Mouse (Mus musculus) embryonic facial prominence, embryonic 15.5 days (tissue): Measurements from ENCODE around the gene Ccdc141. TPM values are rescaled to one million over a fixed set of nuclear protein-coding genes. Genes with fewer than 3 reads are reported as not detected.
A peak's percentile ranks its signal among the peaks of the same experiment; 100 is the strongest.

Experiments used
- ATAC-seq: fragments of 200-750 bp; cut with Nextera tagmentation; 2 replicates; pipeline ENCODE4 v1.8.0; 2017; ENCODE audit warnings: low read depth, moderate TSS enrichment; ENCODE audit not compliant: insufficient number of reproducible peaks, low FRiP score, low TSS enrichment
- H3K27ac ChIP-seq: fragments of 300-500 bp; sonication (generic); replicated peaks from 2 replicates; pipeline ENCODE4 v1.5.1; 2015; ENCODE audit warnings: mild to moderate bottlenecking, inconsistent platforms
- H3K27me3 ChIP-seq: fragments of 300-500 bp; sonication (generic); 2 replicates; pipeline ENCODE4 v1.6.1; 2015; ENCODE audit warnings: inconsistent platforms
- H3K36me3 ChIP-seq: fragments of 300-500 bp; sonication (generic); 2 replicates; pipeline ENCODE4 v1.6.1; 2015; ENCODE audit warnings: mild to moderate bottlenecking, inconsistent platforms
- H3K4me1 ChIP-seq: fragments of 300-500 bp; sonication (generic); 2 replicates; pipeline ENCODE4 v1.6.1; 2015; ENCODE audit warnings: inconsistent platforms
- H3K4me2 ChIP-seq: fragments of 300-500 bp; sonication (generic); replicated peaks from 2 replicates; pipeline ENCODE4 v1.6.1; 2015; ENCODE audit warnings: mild to moderate bottlenecking, inconsistent platforms
- H3K4me3 ChIP-seq: fragments of 300-500 bp; sonication (generic); replicated peaks from 2 replicates; pipeline ENCODE4 v1.5.1; 2015; ENCODE audit warnings: mild to moderate bottlenecking, inconsistent platforms
- H3K9ac ChIP-seq: fragments of 300-500 bp; sonication (generic); 2 replicates; pipeline ENCODE4 v1.6.1; 2015; ENCODE audit warnings: inconsistent platforms
- H3K9me3 ChIP-seq: fragments of 300-500 bp; sonication (generic); replicated peaks from 2 replicates; pipeline ENCODE4 v1.6.1; 2016; ENCODE audit warnings: inconsistent platforms
- WGBS: fragments of 180-500 bp; shearing (Covaris S2); methylation state at CpG from one replicate; pipeline ENCODE4 v1.1.7; 2015; 5-methylcytosine and 5-hydroxymethylcytosine counted together
- polyA plus RNA-seq: library from polyadenylated mRNA; unstranded; fragments of >200 nt; fragmentation: Nextera tagmentation; extraction: Ambion mirVana; gene quantifications from 2 replicates; pipeline ENCODE4 v1.2.1, GENCODE M21; 2015

The Ccdc141 gene
- polyA plus RNA-seq, 1 experiment from 2014 or later, result 22.0 TPM

DNA sequence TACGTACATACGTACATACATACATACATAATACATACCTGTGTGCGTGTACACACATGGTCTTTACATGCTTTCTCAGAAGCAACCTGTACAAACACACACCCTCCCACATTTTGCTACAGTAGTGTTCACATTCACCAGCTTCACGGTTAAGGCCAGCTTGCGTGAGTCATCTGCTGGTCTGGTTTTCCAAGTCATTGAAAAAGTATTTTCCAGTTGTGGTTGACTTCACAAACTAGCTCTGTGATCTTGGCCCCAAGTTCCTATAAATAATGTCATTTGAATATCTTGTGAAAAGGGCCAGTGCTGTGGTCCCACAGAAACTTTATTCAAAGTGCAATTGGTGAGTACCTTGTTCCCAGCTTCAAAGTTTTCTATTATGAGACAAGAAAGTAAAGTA is 67.9 kb downstream of the Ccdc141 start:
- no peaks in the 10 kb centered on the region for H3K4me1 ChIP-seq
- no peak for ATAC-seq
- H3K27me3 ChIP-seq, result no peaks in the 10 kb centered on the region
- no peaks in the 10 kb centered on the region for H3K36me3 ChIP-seq
- no peak overlapping the region for H3K4me2 ChIP-seq
- H3K27ac ChIP-seq, result no peak overlapping the region
- H3K4me3 ChIP-seq, result no peak overlapping the region
- 81% methylated on average over 5 of the region's 5 CpGs for WGBS
- H3K9me3 ChIP-seq, result no peaks in the 10 kb centered on the region
- no peak overlapping the region for H3K9ac ChIP-seq

DNA sequence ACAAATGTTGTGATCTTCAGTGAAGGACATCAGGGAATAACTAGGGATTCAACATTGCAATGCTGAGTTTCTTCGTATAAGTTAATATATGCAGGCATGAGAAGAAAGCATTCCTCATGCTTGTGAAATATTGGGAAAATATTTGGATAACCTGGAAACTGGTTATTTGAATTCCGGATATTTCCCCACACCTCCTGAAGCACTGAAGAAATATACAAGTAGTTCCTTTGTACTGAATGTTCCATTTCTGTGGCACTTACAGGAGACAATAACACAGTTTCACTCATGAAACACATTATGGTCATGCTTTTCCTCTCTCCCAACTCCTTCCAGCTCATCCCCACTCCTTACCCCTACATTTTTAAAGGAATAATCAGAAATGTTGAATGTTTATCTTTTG is 70.6 kb downstream of the Ccdc141 start:
- ATAC-seq, result no peak
- Histone ChIP-seq H3K4me2 (no peak overlapping the region), H3K36me3 (no peaks in the 10 kb centered on the region), H3K9ac (no peak overlapping the region), H3K4me1 (no peaks in the 10 kb centered on the region), H3K9me3 (no peaks in the 10 kb centered on the region), H3K27ac (no peak overlapping the region), H3K4me3 (no peak overlapping the region), H3K27me3 (no peaks in the 10 kb centered on the region)
- WGBS, result 82% methylated on average over 2 of the region's 2 CpGs

DNA sequence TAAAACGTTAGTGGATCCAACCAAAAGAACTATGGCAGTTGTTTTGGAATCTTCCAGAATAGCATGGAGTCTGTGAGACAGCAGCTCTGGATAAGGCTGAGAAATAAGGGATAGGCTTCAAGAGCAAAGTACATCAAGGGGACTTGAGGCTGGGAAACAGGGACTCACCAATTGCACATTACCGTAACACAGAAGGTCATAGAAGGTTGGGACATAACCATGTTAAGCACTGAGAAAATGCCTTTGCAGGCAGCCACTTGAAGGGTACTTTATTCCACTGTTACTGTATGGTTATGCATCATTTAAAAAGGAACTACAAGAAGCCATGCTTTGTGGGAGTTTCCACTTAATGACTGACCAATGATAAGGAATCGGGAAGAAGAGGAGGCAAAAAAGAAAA is 71.7 kb downstream of the Ccdc141 start:
- no peak for ATAC-seq
- H3K27me3 ChIP-seq, result no peaks in the 10 kb centered on the region
- no peak overlapping the region for H3K4me3 ChIP-seq
- H3K27ac ChIP-seq, result no peak overlapping the region
- 84% methylated on average over 3 of the region's 3 CpGs for WGBS
- no peaks in the 10 kb centered on the region for H3K36me3 ChIP-seq
- no peaks in the 10 kb centered on the region for H3K4me1 ChIP-seq
- no peak overlapping the region for H3K4me2 ChIP-seq
- no peak overlapping the region for H3K9ac ChIP-seq
- H3K9me3 ChIP-seq, result no peaks in the 10 kb centered on the region

DNA sequence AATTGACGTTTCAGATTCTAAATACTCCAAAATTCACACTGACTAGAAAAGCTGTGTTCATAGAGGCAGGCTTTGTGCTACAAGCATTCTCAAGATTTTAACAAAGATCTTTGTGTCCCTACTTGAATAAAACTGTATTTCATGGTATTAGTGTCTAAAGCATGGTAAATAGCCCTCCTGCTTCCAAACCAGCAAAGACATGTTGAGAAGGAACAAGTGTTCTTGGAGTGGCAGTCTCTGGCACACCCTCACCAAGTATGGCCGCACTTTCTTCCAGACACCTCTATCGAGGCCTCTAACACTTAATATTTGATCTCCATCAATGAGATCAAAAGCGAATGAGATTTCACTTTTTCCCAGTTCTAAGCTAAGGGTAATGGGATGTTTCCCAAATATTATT is 78.7 kb downstream of the Ccdc141 start:
- 80% methylated on average over 4 of the region's 4 CpGs for WGBS
- Histone ChIP-seq H3K27me3 (no peaks in the 10 kb centered on the region), H3K4me1 (no peaks in the 10 kb centered on the region), H3K9ac (no peak overlapping the region), H3K36me3 (no peaks in the 10 kb centered on the region), H3K27ac (no peak overlapping the region), H3K9me3 (no peaks in the 10 kb centered on the region), H3K4me3 (no peak overlapping the region), H3K4me2 (no peak overlapping the region)
- ATAC-seq, result no peak

DNA sequence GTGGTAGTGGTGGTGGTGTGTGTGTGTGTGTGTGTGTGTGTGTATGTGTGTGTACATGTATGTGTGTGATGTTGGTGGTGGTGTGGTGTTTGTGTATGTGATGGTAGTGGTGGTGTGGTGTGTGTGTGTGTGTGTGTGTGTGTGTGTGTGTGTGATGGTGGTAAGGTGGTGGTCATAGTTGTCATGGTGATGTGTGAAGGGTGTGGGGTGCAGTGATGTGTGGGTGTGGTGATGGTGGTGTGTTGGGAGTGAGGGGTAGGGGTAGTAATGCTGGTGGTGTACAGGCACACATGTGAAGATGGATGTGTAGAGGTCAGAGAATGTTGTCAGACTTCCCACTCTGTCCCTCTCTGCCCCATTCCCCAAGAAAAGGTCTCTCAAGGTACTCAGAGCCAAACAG is 85.1 kb downstream of the Ccdc141 start:
- no peak overlapping the region for H3K27ac ChIP-seq
- no peak for ATAC-seq
- H3K4me2 ChIP-seq, result no peak overlapping the region
- H3K9ac ChIP-seq, result no peak overlapping the region
- no peaks in the 10 kb centered on the region for H3K36me3 ChIP-seq
- H3K27me3 ChIP-seq, result no peaks in the 10 kb centered on the region
- H3K4me3 ChIP-seq, result no peak overlapping the region
- no peaks in the 10 kb centered on the region for H3K4me1 ChIP-seq
- H3K9me3 ChIP-seq, result no peaks in the 10 kb centered on the region

DNA sequence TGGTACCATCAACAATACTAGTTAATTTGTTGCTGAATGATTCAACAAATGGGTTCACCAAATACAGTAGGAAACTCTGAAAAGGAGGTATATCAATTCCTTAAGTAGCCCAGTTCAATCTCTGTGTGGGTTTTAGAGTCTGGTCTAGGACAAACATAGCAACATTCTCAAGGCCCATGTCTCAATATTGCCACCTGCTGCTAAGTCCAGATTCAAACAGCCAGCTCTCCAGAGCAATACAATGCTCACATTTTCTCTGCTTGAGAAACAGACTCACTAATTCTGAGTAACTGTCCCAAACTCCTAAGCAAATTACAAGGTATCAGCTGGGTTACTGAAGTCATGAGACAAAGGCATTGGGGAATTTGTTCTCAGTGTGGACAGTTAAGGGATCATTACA is 85.8 kb downstream of the Ccdc141 start:
- Histone ChIP-seq H3K4me2 (no peak overlapping the region), H3K27me3 (no peaks in the 10 kb centered on the region), H3K9ac (no peak overlapping the region), H3K27ac (no peak overlapping the region), H3K9me3 (no peaks in the 10 kb centered on the region), H3K4me3 (no peak overlapping the region), H3K36me3 (no peaks in the 10 kb centered on the region), H3K4me1 (no peaks in the 10 kb centered on the region)
- no peak for ATAC-seq

DNA sequence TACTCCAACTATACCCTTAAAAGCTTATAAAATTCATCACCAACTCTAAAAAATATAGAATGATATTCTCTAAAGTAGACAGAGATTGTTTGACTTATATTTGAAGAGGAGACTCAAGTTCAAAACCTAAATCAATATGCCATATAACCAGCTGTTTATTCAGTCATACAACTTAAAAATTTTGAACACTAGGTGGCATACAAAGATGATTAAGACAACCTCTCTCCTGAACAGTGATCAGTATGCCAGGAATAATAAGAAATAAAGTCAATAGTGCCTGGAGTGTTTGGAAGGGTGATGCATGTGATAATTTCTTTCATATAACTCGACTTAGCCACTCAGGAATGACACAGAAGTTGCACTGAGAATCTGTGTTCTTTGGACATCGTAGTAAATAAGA is 89.3 kb downstream of the Ccdc141 start:
- Histone ChIP-seq H3K9me3 (no peaks in the 10 kb centered on the region), H3K4me1 (no peaks in the 10 kb centered on the region), H3K36me3 (no peaks in the 10 kb centered on the region), H3K4me3 (no peak overlapping the region), H3K27me3 (no peaks in the 10 kb centered on the region), H3K9ac (no peak overlapping the region), H3K4me2 (no peak overlapping the region), H3K27ac (no peak overlapping the region)
- 77% methylated on average over 2 of the region's 2 CpGs for WGBS
- ATAC-seq, result no peak

DNA sequence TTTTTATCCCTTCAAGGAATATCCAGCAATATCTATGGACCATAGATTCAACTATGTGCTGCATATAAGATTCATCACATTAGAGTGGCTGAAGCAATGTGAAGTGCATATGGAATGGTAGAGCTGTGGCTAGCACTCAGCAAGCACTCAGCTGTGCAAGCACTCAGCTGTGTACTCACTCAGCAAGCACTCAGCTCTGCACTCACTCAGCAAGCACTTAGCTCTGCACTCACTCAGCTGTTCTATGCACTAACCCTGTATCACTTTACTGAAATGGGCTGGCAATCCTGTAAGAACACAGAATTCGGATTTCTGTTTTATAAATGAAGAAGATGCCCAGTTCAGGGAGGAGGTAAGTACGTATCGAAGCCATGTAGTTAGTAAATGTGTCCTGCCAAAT is 89.8 kb downstream of the Ccdc141 start:
- 92% methylated on average over 3 of the region's 3 CpGs for WGBS
- Histone ChIP-seq H3K9me3 (no peaks in the 10 kb centered on the region), H3K27me3 (no peaks in the 10 kb centered on the region), H3K4me1 (no peaks in the 10 kb centered on the region), H3K4me3 (no peak overlapping the region), H3K27ac (no peak overlapping the region), H3K4me2 (no peak overlapping the region), H3K9ac (no peak overlapping the region), H3K36me3 (no peaks in the 10 kb centered on the region)
- ATAC-seq, result no peak

DNA sequence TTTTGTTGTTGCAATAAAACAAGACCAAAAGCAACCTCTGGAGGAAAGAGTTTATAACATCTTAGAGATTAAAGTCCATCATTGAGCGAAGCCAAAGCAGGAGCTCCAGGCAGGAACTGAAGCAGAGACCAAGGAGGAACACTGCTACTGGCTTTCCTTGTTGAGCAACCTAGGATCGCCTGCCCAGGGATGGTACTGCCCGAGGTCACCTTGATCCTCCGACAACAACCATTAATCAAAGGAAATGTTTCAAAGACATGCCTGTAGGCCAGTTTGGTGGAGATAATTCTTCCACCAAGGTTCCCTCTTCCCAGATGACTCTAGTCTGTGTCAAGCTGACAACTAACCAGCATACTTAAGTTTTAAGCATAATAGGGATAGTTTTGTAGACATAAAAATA is 91.7 kb downstream of the Ccdc141 start:
- H3K9ac ChIP-seq, result no peak overlapping the region
- H3K27ac ChIP-seq, result no peak overlapping the region
- H3K36me3 ChIP-seq, result no peaks in the 10 kb centered on the region
- WGBS, result 71% methylated on average over 4 of the region's 4 CpGs
- H3K4me3 ChIP-seq, result no peak overlapping the region
- H3K4me2 ChIP-seq, result no peak overlapping the region
- H3K9me3 ChIP-seq, result no peaks in the 10 kb centered on the region
- H3K4me1 ChIP-seq, result peaks cover 6% of the 10 kb centered on the region
- H3K27me3 ChIP-seq, result no peaks in the 10 kb centered on the region
- ATAC-seq, result no peak

DNA sequence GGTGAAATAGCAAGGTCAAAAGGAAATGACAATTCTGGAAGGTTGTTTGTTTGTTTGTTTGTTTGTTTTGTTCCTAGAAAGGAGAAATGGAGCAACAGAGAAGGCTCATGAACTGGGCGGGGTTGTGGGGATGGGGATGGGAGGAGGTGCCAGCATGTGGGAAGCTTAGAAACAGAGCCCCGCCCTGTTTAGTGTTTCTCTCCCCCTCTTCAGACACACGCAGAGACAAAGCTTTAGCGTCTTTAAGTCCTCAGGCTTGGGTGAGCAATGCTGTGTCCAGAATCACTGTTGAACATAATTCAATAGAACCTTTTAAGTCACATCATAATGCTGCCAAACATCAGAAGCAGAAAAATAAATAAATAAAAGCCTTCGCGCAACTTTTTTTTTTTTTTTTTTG is 96.1 kb downstream of the Ccdc141 start:
- H3K36me3 ChIP-seq, result no peaks in the 10 kb centered on the region
- no peaks in the 10 kb centered on the region for H3K27me3 ChIP-seq
- no peaks in the 10 kb centered on the region for H3K9me3 ChIP-seq
- no peak overlapping the region for H3K4me3 ChIP-seq
- peak overlapping the region; percentile 6; the same call in 1 of the 2 replicates for H3K4me2 ChIP-seq
- no peak overlapping the region for H3K27ac ChIP-seq
- ATAC-seq, result no peak
- peaks cover 6% of the 10 kb centered on the region for H3K4me1 ChIP-seq
- H3K9ac ChIP-seq, result no peak overlapping the region
- WGBS, result 44% methylated on average over 6 of the region's 6 CpGs

DNA sequence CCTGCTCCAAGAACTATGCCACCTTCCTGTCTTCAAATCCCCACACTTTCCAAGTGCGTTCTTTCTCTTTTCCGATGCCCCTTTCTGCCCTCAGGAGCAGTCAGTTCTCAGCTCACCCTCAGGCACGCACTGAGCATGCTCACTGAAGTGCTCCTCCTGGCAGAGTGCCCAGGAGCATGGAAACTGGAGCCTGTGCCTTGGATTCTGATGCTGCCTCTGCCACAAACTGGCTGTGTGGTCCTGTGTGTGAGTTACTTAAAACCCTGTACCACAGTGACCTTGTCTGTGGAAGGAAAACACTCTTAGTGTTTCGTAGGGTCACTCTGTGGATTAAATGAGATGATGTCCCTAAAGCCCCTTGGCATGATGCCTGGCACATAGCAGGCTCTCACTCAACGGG is 96.5 kb downstream of the Ccdc141 start:
- Histone ChIP-seq H3K36me3 (no peaks in the 10 kb centered on the region), H3K9ac (no peak overlapping the region), H3K4me3 (no peak overlapping the region), H3K9me3 (no peaks in the 10 kb centered on the region), H3K27me3 (no peaks in the 10 kb centered on the region), H3K27ac (no peak overlapping the region), H3K4me2 (peak overlapping the region; percentile 6; the same call in 1 of the 2 replicates), H3K4me1 (peaks cover 6% of the 10 kb centered on the region)
- peak; percentile 51; the same call in 1 of the 2 replicates for ATAC-seq
- 55% methylated on average over 5 of the region's 5 CpGs for WGBS

DNA sequence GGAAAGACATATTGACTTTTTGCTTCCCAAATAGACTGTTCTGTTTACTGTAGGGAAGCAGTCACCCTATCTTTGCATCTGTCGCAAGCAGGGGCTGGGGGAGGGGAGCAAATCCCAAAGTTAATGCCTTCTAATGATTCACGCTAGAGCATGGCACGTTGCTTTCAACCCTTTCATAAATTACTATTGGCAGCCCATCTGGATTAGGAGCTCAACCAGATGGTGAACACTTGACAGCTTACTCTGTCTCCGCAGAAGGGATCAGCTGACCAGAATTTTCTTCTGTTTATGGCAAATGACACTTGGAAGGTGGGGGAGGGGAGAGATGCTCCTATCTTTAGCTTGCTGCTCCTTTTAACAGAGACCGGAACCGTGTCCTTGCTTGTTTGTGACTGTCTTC is 105.1 kb downstream of the Ccdc141 start:
- no peaks in the 10 kb centered on the region for H3K4me1 ChIP-seq
- no peak overlapping the region for H3K4me2 ChIP-seq
- no peak for ATAC-seq
- H3K27ac ChIP-seq, result no peak overlapping the region
- H3K36me3 ChIP-seq, result no peaks in the 10 kb centered on the region
- no peak overlapping the region for H3K9ac ChIP-seq
- 25% methylated on average over 6 of the region's 6 CpGs for WGBS
- H3K27me3 ChIP-seq, result no peaks in the 10 kb centered on the region
- no peak overlapping the region for H3K4me3 ChIP-seq
- H3K9me3 ChIP-seq, result no peaks in the 10 kb centered on the region
